Mouse (Mus musculus) neural tube, embryonic 15.5 days (tissue): ENCODE results near the gene Aire. TPM values are rescaled to one million over a fixed set of nuclear protein-coding genes. Genes with fewer than 3 reads are reported as not detected.
"Not testable (repeated sequence)": the region's sequence is repeated elsewhere in the genome, so short reads cannot be mapped to it uniquely, and the experiment has no call there.

ENCODE experiments used
- ATAC-seq: fragments of 200-750 bp; cut with Nextera tagmentation; 2 replicates; pipeline ENCODE4 v1.8.0; 2017; ENCODE audit warnings: mild to moderate bottlenecking, moderate TSS enrichment, moderate library complexity; ENCODE audit not compliant: low FRiP score
- H3K27ac ChIP-seq: fragments of 300-500 bp; sonication (generic); replicated peaks from 2 replicates; pipeline ENCODE4 v1.5.1; 2015; ENCODE audit warnings: mild to moderate bottlenecking, inconsistent platforms
- H3K27me3 ChIP-seq: fragments of 300-500 bp; sonication (generic); replicated peaks from 2 replicates; pipeline ENCODE4 v1.6.1; 2015; ENCODE audit warnings: inconsistent platforms
- H3K36me3 ChIP-seq: fragments of 300-500 bp; sonication (generic); 2 replicates; pipeline ENCODE4 v1.6.1; 2015; ENCODE audit warnings: inconsistent platforms
- H3K4me1 ChIP-seq: fragments of 300-500 bp; sonication (generic); 2 replicates; pipeline ENCODE4 v1.6.1; 2015; ENCODE audit warnings: inconsistent platforms
- H3K4me2 ChIP-seq: fragments of 300-500 bp; sonication (generic); 2 replicates; pipeline ENCODE4 v1.6.1; 2015; ENCODE audit warnings: inconsistent platforms, mild to moderate bottlenecking, moderate library complexity
- H3K4me3 ChIP-seq: fragments of 300-500 bp; sonication (generic); replicated peaks from 2 replicates; pipeline ENCODE4 v1.5.1; 2015; ENCODE audit warnings: mild to moderate bottlenecking, inconsistent platforms
- H3K9ac ChIP-seq: fragments of 300-500 bp; sonication (generic); replicated peaks from 2 replicates; pipeline ENCODE4 v1.6.1; 2015; ENCODE audit warnings: mild to moderate bottlenecking, inconsistent platforms
- H3K9me3 ChIP-seq: fragments of 300-500 bp; sonication (generic); replicated peaks from 2 replicates; pipeline ENCODE4 v1.6.1; 2016; ENCODE audit warnings: inconsistent platforms
- WGBS: fragments of 180-500 bp; shearing (Covaris S2); methylation state at CpG from one replicate; pipeline ENCODE4 v1.1.7; 2015; ENCODE audit warnings: mixed read lengths; 5-methylcytosine and 5-hydroxymethylcytosine counted together
- polyA plus RNA-seq: library from polyadenylated mRNA; unstranded; fragments of >200 nt; fragmentation: Nextera tagmentation; extraction: Ambion mirVana; gene quantifications from 2 replicates; pipeline ENCODE4 v1.2.1, GENCODE M21; 2015

Gene Aire
- polyA plus RNA-seq, 1 experiment from 2014 or later, result 0.18 TPM

- no peak overlapping the region for H3K9ac ChIP-seq
- H3K4me3 ChIP-seq, result peak overlapping the region; percentile 35
- no peak overlapping the region for H3K27ac ChIP-seq
- H3K9me3 ChIP-seq, result no peaks in the 10 kb centered on the region
- ATAC-seq, result peak; percentile 72
- peak overlapping the region; percentile 67 for H3K4me2 ChIP-seq
- 16% methylated on average over 19 of the region's 19 CpGs for WGBS
- H3K4me1 ChIP-seq, result no peaks in the 10 kb centered on the region
- H3K36me3 ChIP-seq, result no peaks in the 10 kb centered on the region
- H3K27me3 ChIP-seq, result no peaks in the 10 kb centered on the region
These were observed 24.6 kb downstream of the Aire start for GRCm38 (mm10) chr10:78018797-78019203.

- 50% methylated on average over 5 of the region's 5 CpGs for WGBS
- H3K27ac ChIP-seq, result no peak overlapping the region
- no peaks in the 10 kb centered on the region for H3K36me3 ChIP-seq
- H3K4me2 ChIP-seq, result no peak overlapping the region
- ATAC-seq, result no peak
- H3K4me3 ChIP-seq, result no peak overlapping the region
- H3K27me3 ChIP-seq, result no peaks in the 10 kb centered on the region
- H3K9ac ChIP-seq, result no peak overlapping the region
- no peaks in the 10 kb centered on the region for H3K9me3 ChIP-seq
- no peaks in the 10 kb centered on the region for H3K4me1 ChIP-seq
These were observed 27.0 kb downstream of the Aire start for GRCm38 (mm10) chr10:78016366-78016765.

GRCm38 (mm10) chr10:78015489-78015888 lies 27.9 kb downstream of the Aire start:
- Histone ChIP-seq H3K4me2 (no peak overlapping the region), H3K36me3 (no peaks in the 10 kb centered on the region), H3K9me3 (no peaks in the 10 kb centered on the region), H3K9ac (no peak overlapping the region), H3K4me1 (peaks cover under 1% of the 10 kb centered on the region; the same call in 1 of the 2 replicates), H3K4me3 (no peak overlapping the region), H3K27ac (no peak overlapping the region), H3K27me3 (no peaks in the 10 kb centered on the region)
- ATAC-seq, result no peak
- 100% methylated on average over 1 of the region's 1 CpGs for WGBS

DNA sequence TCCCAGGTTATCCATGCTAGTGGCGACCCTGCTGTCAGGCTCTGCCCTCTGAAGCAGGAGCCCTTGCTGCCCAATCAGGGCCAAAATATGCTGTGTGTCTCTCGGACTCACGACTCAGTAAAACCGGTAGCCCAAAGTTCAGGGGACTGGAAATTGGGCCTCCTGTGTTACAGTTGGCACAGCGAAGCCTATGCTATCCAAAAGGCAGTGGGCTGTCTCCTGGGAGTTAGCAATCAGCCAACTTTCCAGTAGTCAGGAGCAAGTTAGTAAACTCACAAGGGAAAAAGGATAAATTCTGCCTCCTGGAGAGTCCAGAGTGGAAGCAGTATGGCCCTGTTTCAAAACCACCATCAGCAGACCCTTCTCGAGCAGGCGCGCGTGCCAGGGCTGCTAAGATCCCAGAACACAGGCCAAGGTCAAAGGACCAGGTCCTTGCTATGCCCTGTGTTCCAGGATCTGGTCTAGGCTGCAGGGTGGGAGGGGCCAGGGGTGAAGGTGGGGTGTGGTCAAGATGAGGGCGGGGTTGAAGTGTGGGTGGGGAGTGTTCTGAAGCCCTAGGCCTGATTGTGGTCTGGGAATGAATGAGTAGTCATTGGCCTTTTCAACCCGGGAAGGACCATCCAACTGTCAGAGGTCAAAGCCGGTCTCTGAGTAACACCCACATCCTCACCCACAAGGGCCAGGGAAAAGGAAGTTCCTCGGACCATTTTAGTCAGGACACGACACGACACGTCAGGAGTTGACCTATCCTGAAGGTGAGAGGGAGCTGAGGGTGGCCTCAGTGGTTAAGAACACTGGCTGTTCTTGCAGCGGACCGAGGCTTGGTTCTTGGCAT lies 30.5 kb downstream of the Aire start:
- 94% methylated on average over 18 of the region's 18 CpGs for WGBS
- Histone ChIP-seq H3K4me1 (peaks cover 18% of the 10 kb centered on the region), H3K27me3 (no peaks in the 10 kb centered on the region), H3K36me3 (no peaks in the 10 kb centered on the region), H3K9ac (no peak overlapping the region), H3K4me3 (no peak overlapping the region), H3K27ac (no peak overlapping the region), H3K9me3 (no peaks in the 10 kb centered on the region), H3K4me2 (no peak overlapping the region)
- ATAC-seq, result no peak

DNA sequence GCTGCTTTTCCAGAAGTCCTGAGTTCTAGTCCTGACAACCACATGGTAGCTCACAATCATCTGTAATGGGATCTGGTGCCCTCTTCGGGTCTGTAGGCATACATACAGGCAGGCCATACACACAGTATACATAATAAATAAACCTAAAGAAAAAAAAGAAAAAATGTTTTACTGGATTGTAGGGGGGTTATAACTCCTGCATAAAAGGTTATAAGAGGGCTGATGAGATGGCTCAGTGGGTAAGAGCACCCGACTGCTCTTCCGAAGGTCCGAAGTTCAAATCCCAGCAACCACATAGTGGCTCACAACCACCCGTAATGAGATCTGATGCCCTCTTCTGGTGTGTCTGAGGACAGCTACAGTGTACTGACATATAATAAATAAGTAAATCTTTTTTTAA lies 32.3 kb downstream of the Aire start:
- H3K36me3 ChIP-seq, H3K4me2 ChIP-seq, H3K9me3 ChIP-seq, H3K27ac ChIP-seq, ATAC-seq, H3K4me3 ChIP-seq, H3K9ac ChIP-seq, H3K27me3 ChIP-seq: not testable (repeated sequence)
- H3K4me1 ChIP-seq, result peaks cover 36% of the 10 kb centered on the region
- WGBS, result 97% methylated on average over 5 of the region's 5 CpGs

GRCm38 (mm10) chr10:78010335-78010734 lies 33.1 kb downstream of the Aire start:
- Histone ChIP-seq H3K4me3 (no peak overlapping the region), H3K9me3 (no peaks in the 10 kb centered on the region), H3K27ac (no peak overlapping the region), H3K9ac (no peak overlapping the region), H3K4me1 (peaks cover 43% of the 10 kb centered on the region), H3K36me3 (no peaks in the 10 kb centered on the region), H3K27me3 (no peaks in the 10 kb centered on the region), H3K4me2 (peak overlapping the region; percentile 81)
- no peak for ATAC-seq
- 18% methylated on average over 10 of the region's 10 CpGs for WGBS

GRCm38 (mm10) chr10:78009945-78010293 lies 33.5 kb downstream of the Aire start, which contains the start of gene Pfkl:
Pfkl (minus strand) TSS chr10:78010083.
- H3K36me3 ChIP-seq, result no peaks in the 10 kb centered on the region
- H3K27me3 ChIP-seq, result no peaks in the 10 kb centered on the region
- H3K9me3 ChIP-seq, result no peaks in the 10 kb centered on the region
- ATAC-seq, result no peak
- H3K4me1 ChIP-seq, result peaks cover 43% of the 10 kb centered on the region
- H3K4me3 ChIP-seq, result peak within 1 kb of the TSS; percentile 88
- peak within 1 kb of the TSS; percentile 96 for H3K27ac ChIP-seq
- peak within 1 kb of the TSS; percentile 81 for H3K4me2 ChIP-seq
- WGBS, result 1% methylated on average over 9 of the region's 9 CpGs
- H3K9ac ChIP-seq, result peak within 1 kb of the TSS; percentile 94

DNA sequence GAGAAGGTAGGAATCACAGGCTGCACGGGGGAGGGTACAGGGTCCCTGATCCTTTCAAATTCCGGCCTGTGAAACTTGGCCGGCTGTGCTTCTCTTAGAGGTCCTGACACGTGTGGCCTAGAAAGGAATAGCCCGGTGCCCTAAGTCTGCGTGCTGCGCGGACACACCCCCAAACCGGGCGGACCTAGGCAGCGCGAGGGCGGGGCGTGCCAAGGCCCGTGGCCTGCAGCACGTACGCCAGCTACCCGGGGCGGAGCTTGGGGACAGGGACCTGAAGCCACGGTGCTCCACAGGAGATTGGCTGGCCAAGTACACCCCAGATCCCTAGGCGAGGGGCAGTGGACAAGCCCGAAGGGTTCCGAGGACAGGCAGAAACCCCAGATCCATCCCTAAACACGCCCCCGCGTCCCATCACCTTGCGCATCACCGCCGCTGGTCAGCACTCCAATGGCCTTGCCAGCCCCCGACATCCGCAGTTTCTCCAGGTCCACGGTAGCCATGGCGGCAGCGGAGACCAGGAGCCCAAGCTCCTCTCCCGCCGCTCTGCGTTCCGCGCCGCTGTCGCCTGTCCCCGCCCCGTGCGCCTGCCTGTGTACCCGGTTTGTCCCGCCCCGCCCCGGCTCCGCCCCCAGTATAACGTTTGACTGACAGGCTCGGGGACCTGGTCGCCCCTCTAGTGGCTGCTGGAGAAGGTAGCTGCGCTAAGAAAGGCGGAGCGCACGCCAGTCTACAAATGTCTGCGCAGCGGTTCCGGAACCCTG lies 34.0 kb downstream of the Aire start:
- Histone ChIP-seq H3K36me3 (peaks cover 4% of the 10 kb centered on the region; the same call in 1 of the 2 replicates), H3K27me3 (no peaks in the 10 kb centered on the region), H3K9me3 (no peaks in the 10 kb centered on the region), H3K9ac (peak overlapping the region; percentile 94), H3K27ac (peak overlapping the region; percentile 96), H3K4me1 (peaks cover 43% of the 10 kb centered on the region), H3K4me2 (peak overlapping the region; percentile 81), H3K4me3 (peak overlapping the region; percentile 88)
- under 1% methylated on average over 59 of the region's 59 CpGs for WGBS
- ATAC-seq, result peak; percentile 97

DNA sequence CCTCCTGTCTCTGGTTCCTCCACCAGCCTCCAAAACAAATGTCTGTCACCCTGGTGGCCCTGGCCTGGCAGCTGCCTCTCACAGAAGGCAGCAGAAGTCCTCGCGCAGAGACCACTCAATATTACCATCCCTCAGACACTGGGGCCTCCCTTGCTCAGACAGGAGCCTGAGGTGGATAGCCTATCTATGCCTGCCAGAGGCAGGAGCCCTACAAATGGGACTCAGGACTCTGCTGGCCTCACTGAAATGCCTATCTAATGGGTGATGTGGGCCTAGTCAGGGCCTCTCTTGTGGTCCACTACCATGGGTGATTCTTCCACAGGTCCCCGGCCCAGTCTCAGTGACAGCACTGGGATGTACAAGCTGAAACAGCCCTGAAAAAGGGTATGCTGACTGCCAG lies 35.2 kb downstream of the Aire start:
- Histone ChIP-seq H3K9ac (peak overlapping the region; percentile 94), H3K9me3 (no peaks in the 10 kb centered on the region), H3K27me3 (no peaks in the 10 kb centered on the region), H3K4me2 (peak overlapping the region; percentile 81), H3K4me1 (peaks cover 43% of the 10 kb centered on the region), H3K4me3 (peak overlapping the region; percentile 88), H3K27ac (no peak overlapping the region), H3K36me3 (peaks cover 5% of the 10 kb centered on the region; the same call in 1 of the 2 replicates)
- no peak for ATAC-seq
- WGBS, result 63% methylated on average over 3 of the region's 3 CpGs

DNA sequence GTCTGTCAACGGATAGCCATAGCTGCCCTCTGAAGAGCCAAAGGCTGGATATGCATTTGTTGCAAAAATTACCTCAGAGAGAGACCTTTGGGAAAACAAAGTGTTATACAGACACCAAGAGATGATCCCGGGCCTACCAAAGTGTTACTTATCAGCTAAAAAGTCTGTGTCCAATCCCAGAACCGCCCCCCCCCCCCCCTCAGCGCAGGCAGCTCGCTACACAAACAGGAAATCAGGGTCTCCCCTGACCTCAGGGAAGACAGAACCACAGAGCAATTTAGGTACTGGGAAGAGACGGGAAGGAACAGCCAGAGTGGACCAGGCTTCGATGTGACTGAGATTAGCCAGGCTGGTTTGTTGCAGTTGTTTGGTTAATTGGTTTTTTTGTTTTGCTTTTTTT lies 36.2 kb downstream of the Aire start:
- ATAC-seq, result no peak

DNA sequence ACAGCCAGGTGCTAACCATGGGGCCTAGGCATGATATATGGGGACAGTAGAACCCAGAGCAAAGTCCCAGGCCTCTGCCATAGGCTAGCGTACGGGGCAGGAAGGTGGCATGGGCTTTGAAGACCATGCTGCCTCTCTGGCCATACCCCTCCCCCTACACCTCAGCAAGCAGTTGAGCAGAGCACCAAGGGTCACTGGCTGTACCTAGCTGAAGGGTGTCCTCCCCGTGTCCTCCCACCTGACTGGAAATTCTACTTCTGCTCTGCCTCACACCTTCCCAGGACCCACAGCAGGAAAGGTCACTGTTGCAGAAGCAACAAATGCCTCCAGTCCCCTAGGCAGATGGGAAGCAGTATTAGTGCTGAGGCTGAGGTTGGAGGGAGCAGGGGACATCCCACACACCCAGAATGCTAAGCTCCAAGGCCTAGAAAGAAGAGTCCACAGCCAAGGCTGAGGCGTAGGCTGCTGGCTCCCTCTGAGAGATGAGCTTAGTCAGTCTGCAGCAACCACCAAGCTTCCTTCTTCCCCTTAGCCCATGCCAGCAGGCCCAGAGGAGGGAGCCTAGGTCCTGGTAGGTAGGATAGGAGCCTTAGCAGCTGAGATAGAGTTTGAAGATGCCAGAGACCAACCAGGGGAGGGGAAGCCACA lies 37.5 kb downstream of the Aire start:
- H3K9ac ChIP-seq, result no peak overlapping the region
- H3K27ac ChIP-seq, result no peak overlapping the region
- ATAC-seq, result no peak
- 88% methylated on average over 4 of the region's 4 CpGs for WGBS
- H3K4me3 ChIP-seq, result no peak overlapping the region
- H3K36me3 ChIP-seq, result peaks cover 24% of the 10 kb centered on the region
- no peak overlapping the region for H3K4me2 ChIP-seq
- peaks cover 43% of the 10 kb centered on the region for H3K4me1 ChIP-seq
- no peaks in the 10 kb centered on the region for H3K27me3 ChIP-seq
- H3K9me3 ChIP-seq, result no peaks in the 10 kb centered on the region

More for the DNA sequence above, 36.2 kb downstream of the Aire start:
- H3K4me3 ChIP-seq, result no peak overlapping the region
- no peaks in the 10 kb centered on the region for H3K27me3 ChIP-seq
- peaks cover 11% of the 10 kb centered on the region for H3K36me3 ChIP-seq
- peaks cover 43% of the 10 kb centered on the region for H3K4me1 ChIP-seq
- H3K9me3 ChIP-seq, result no peaks in the 10 kb centered on the region
- peak overlapping the region; percentile 81 for H3K4me2 ChIP-seq
- no peak overlapping the region for H3K27ac ChIP-seq
- H3K9ac ChIP-seq, result no peak overlapping the region
- WGBS, result 20% methylated on average over 7 of the region's 7 CpGs
